Mouse (Mus musculus): Measurements from ENCODE around the gene Trappc4.

- TF ChIP-seq CTCF (IDR thresholded peaks at IDR 0.05; ENCODE audit: low read depth) (no peak), EP300 (IDR thresholded peaks at IDR 0.05; ENCODE audit: low read depth) (no peak)
These were observed 33.6 kb upstream of the Trappc4 start, which contains the start of gene Foxr1 for GRCm38 (mm10) chr9:44440961-44441360.
